Mouse (Mus musculus) layer of hippocampus, adult 8-10 months (tissue): ENCODE data around the gene Tfap2d. TPM values are rescaled to one million over a fixed set of nuclear protein-coding genes. Genes with fewer than 3 reads are reported as not detected.

Experiments used
- DNase-seq, 2 experiments: peaks; one replicate each; pipeline ENCODE4 v3.0.0; 2022; ENCODE audit warnings: low spot score in 2 of 2
- total RNA-seq, 4 experiments: library from RNA; stranded (reverse); gene quantifications; 2 replicates each; pipeline ENCODE4 v1.2.4; 2022

Tfap2d gene
- total RNA-seq, 4 experiments from 2014 or later: not detected

DNA sequence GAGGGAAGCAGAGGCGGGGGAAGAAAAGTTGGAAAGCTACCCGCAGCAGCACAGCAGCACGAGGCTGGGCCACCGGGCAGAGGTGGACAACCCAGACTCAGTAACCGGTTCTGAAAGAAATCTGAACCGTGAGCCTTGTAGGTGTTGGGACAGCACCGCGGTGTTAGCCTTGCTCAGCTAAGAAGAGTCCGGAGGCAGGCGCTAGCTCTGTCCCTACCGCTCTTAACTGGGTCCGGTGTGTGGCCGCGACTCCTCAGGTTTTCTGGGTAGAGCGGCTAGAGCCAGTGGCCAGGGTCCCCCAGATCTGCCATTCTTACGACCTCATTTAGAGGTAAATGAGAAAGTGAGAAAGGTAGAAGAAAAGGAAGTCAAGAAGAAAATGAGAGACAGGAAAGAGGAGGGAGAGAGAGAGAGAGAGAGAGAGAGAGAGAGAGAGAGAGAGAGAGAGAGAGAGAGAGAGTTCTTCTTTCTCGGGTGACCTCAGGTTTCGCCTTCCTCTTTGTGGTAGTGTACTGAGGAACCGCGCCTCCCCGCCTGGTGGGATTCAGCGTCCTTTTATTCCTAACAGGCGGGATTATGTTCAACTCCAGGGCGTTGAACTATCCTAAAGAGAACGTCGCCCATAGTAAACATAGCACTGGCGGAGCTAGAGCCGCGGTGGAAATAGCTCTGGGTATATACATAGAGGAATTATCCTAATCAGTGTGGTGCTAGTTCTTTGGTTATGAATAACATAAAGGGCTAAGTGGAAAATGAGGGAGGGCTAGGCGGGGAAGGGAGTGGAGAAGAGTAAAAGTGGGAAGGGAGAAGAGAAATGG lies 107.6 kb downstream of the Tfap2d start:
- DNase-seq: no peak

DNA sequence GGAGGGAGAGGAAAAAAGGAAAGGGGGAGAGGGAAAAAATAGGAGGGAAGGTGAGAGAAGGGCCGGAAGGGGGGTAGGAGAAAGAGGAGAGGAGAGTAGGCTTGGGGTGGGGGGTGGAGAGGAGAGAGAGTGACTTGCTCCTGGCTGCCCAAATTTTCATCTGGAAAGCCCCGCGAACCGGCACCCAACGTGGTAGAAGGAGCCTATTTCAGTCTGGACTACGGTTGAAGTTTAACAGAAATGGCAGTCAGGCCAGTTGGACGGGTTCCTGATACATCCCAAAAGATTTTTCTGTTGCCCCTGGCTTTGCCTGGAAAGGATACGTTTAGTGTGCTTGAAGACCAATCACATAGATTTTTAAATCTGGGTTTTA lies 108.2 kb downstream of the Tfap2d start:
- no peak for DNase-seq

DNA sequence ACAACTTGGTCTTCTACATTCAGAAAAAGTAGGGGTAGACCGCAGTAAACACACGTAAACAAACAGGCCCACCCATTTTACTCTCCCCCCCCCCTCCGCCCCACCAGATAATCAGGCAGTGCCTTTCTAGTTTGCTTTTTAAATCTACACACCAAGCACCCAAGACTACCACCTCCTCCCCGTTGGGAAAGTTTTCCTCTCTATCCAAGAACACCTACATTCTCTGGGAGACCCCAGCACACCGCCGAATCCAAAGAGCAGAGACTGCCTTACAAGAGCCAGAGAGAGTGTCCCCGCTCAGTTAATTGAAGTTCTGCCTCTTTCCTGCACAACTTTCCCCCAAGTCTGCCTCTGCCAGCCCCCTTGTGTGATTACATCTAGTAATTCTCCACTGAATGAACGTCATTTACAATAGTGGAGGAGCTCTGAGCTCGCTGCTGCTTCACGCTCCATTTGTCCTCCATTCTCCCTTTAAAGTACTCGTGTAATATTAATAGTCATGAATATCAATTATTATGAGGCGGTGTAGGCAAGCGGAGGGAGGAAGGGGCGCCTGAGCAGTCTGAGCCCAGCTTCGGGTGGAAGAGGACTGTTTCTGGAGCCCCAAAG lies 108.8 kb downstream of the Tfap2d start:
- DNase-seq: no peak

DNA sequence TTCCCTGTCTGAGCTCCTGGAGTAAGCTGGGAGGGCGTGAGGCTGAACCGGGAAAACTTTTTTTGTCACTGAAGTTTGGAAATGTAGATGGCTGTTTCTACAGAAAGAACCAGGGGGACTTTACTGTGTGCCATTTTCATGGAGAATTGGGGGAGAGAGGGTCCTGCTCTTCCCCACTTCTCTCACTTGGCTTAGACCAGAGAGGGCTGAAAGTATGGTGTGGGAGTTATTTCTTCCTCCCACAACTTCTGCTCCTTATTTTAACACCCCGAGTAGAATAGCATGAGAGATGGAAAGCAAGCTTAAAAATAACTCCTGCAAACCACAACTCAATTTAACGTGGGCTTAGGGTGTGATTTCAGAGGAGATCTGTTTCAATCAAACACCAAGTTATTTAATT lies 109.9 kb downstream of the Tfap2d start:
- no peak for DNase-seq

DNA sequence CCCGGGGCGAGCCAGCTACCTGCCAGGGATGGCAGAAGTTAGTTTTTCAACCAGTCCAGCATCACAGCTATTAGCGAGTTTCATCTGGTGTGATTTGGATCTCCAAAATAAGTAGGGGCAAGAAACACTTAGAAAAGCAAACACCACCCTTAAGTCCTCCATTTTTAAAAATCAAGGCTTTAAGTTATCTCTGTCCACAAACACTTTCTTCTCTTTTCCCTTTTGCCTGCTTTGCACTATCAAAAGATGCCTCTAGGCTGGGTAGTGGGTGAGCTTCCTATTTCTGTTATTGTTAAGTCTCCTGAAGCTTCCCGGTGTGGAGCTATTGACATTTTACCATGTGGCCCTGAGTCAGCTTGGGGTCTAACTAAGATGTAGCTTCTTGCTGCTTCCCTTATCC lies 110.3 kb downstream of the Tfap2d start:
- DNase-seq: no peak

DNA sequence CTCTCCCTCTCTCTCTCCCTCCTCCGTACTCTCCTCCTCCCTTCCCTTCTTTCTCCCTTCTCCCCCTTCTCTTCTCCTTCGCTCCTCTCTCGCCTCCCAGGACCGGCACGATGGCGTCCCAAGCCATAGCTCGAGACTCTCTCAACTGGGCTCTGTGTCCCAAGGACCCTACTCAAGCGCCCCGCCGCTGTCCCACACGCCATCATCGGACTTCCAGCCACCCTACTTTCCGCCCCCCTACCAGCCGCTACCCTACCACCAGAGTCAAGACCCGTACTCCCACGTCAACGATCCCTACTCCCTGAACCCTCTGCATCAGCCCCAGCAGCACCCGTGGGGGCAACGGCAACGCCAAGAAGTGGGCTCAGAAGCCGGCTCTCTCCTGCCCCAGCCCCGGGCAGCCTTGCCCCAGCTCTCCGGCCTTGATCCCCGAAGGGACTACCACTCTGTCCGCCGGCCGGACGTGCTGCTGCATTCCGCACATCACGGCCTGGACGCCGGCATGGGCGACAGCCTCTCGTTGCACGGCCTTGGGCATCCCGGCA lies 111.1 kb downstream of the Tfap2d start:
- no peak for DNase-seq

Other genes with a start within 250 kb of the Tfap2d start
- gene Tfap2b, start 105.9 kb downstream of the Tfap2d start, total RNA-seq: under 1 TPM in 3 of 4 experiments, not detected in 1; 0.18 to 0.45 (median 0.20) TPM